Mouse (Mus musculus) intestine, embryonic 15.5 days (tissue): ENCODE results near the gene Tap2. TPM values are rescaled to one million over a fixed set of nuclear protein-coding genes. Genes with fewer than 3 reads are reported as not detected.

ENCODE experiments used
- ATAC-seq: fragments of 200-750 bp; cut with Nextera tagmentation; 2 replicates; pipeline ENCODE4 v1.8.0; 2017; ENCODE audit warnings: moderate TSS enrichment, moderate library complexity
- H3K27ac ChIP-seq: fragments of 300-500 bp; sonication (generic); 2 replicates; pipeline ENCODE4 v1.5.1; 2015; ENCODE audit warnings: mild to moderate bottlenecking, inconsistent platforms
- H3K27me3 ChIP-seq: fragments of 300-500 bp; sonication (generic); replicated peaks from 2 replicates; pipeline ENCODE4 v1.6.1; 2015; ENCODE audit warnings: inconsistent platforms
- H3K36me3 ChIP-seq: fragments of 300-500 bp; sonication (generic); 2 replicates; pipeline ENCODE4 v1.6.1; 2015; ENCODE audit warnings: inconsistent platforms
- H3K4me1 ChIP-seq: fragments of 300-500 bp; sonication (generic); replicated peaks from 2 replicates; pipeline ENCODE4 v1.6.1; 2015; ENCODE audit warnings: inconsistent platforms
- H3K4me2 ChIP-seq: fragments of 300-500 bp; sonication (generic); replicated peaks from 2 replicates; pipeline ENCODE4 v1.6.1; 2015; ENCODE audit warnings: mild to moderate bottlenecking, inconsistent platforms
- H3K4me3 ChIP-seq: fragments of 300-500 bp; sonication (generic); replicated peaks from 2 replicates; pipeline ENCODE4 v1.5.1; 2015; ENCODE audit warnings: inconsistent platforms
- H3K9ac ChIP-seq: fragments of 300-500 bp; sonication (generic); 2 replicates; pipeline ENCODE4 v1.6.1; 2015; ENCODE audit warnings: inconsistent platforms
- H3K9me3 ChIP-seq: fragments of 300-500 bp; sonication (generic); 2 replicates; pipeline ENCODE4 v1.6.1; 2016; ENCODE audit warnings: inconsistent platforms
- WGBS: fragments of 180-500 bp; shearing (Covaris S2); methylation state at CpG from one replicate; pipeline ENCODE4 v1.1.7; 2015; 5-methylcytosine and 5-hydroxymethylcytosine counted together
- polyA plus RNA-seq: library from polyadenylated mRNA; unstranded; fragments of >200 nt; fragmentation: Nextera tagmentation; extraction: Ambion mirVana; gene quantifications from 2 replicates; pipeline ENCODE4 v1.2.1, GENCODE M21; 2015

Gene Tap2
- polyA plus RNA-seq, 1 experiment from 2014 or later = 5.3 TPM

GRCm38 (mm10) chr17:34205746-34206176 lies 2.4 kb downstream of the Tap2 start:
- Histone ChIP-seq H3K4me3 (no peak overlapping the region), H3K4me1 (peaks cover 9% of the 10 kb centered on the region), H3K27me3 (peaks cover 6% of the 10 kb centered on the region; the same call in 1 of the 2 replicates), H3K4me2 (peak overlapping the region; percentile 96; the same call in 1 of the 2 replicates), H3K9ac (0 out of 2 replicates have a peak overlapping the region, but pooled peaks have one; percentile 62), H3K9me3 (no peaks in the 10 kb centered on the region), H3K36me3 (no peaks in the 10 kb centered on the region), H3K27ac (no peak overlapping the region)
- ATAC-seq = 0 out of 2 replicates have a peak, but pooled peaks have one; percentile 24
- WGBS = 25% methylated on average over 9 of the region's 9 CpGs

DNA sequence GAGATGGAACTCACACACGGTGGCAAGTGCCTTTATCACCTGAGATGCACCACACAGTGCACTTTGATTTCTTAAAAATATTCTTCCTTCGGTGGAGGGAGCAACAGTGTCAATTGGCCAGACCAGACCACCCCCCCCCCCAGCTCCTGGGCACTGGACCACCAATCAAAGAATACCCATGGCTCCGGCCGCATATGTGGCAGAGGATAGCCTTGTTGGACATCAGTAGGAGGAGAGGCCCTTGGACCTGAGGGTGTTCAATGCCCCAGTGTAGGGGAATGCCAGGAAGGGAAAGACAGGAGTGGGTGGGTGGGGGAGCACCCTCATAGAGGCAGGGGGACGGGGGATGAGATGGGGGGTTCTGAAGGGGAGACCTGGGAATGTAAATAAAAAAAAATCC lies 3.4 kb downstream of the Tap2 start:
- peaks cover 11% of the 10 kb centered on the region for H3K27me3 ChIP-seq
- H3K4me1 ChIP-seq = peaks cover 9% of the 10 kb centered on the region
- no peak for ATAC-seq
- no peak overlapping the region for H3K9ac ChIP-seq
- no peak overlapping the region for H3K4me3 ChIP-seq
- H3K36me3 ChIP-seq = no peaks in the 10 kb centered on the region
- no peak overlapping the region for H3K27ac ChIP-seq
- H3K9me3 ChIP-seq = no peaks in the 10 kb centered on the region
- WGBS = 87% methylated on average over 5 of the region's 5 CpGs
- no peak overlapping the region for H3K4me2 ChIP-seq

- Histone ChIP-seq H3K27me3 (peaks cover 16% of the 10 kb centered on the region), H3K4me2 (no peak overlapping the region), H3K4me3 (no peak overlapping the region), H3K27ac (no peak overlapping the region), H3K9ac (no peak overlapping the region), H3K4me1 (peaks cover 9% of the 10 kb centered on the region), H3K9me3 (no peaks in the 10 kb centered on the region), H3K36me3 (no peaks in the 10 kb centered on the region)
- no peak for ATAC-seq
- WGBS = 67% methylated on average over 3 of the region's 3 CpGs
Observed at GRCm38 (mm10) chr17:34207456-34207855, 4.1 kb downstream of the Tap2 start.

DNA sequence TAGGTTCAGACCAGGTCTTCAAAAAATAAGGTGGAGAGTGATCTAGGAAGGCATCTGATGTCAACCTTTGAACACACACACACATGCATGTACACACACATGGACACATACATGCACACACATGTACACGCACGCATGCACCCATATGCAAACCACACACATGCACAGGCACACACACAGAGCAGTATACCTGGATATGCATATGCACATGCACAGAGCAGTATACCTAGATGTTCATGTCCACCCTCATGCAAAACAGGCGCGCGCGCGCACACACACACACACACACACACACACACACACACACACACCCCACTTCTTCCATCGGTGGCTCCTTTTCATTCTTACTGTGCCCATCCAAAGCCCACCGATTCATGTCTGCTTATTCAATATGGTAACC lies 4.5 kb downstream of the Tap2 start:
- Histone ChIP-seq H3K27me3 (peaks cover 18% of the 10 kb centered on the region), H3K36me3 (no peaks in the 10 kb centered on the region), H3K9ac (no peak overlapping the region), H3K9me3 (no peaks in the 10 kb centered on the region), H3K27ac (no peak overlapping the region), H3K4me3 (no peak overlapping the region), H3K4me2 (no peak overlapping the region), H3K4me1 (peaks cover 9% of the 10 kb centered on the region)
- WGBS = 94% methylated on average over 9 of the region's 9 CpGs
- ATAC-seq = no peak

DNA sequence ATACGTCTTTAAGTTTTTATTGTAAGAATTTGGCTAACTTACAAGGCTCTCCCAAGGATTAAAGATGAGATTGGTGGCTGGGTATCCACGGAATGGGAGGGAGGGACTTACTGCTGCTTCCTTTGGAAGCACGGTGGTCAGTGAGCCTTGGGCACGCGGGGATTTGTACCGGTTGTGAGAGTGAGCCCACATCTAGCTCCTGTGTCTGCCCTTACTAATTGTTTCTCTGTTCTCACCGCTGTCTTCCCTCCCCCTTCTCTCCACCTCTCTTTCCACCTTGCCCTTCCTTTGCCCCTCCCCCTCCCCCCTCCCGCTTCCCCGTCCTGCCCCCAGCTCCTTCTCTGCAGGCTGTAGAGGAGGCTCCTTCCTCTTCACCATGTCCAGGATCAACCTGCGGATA lies 5.1 kb downstream of the Tap2 start:
- 23% methylated on average over 10 of the region's 10 CpGs for WGBS
- Histone ChIP-seq H3K4me3 (no peak overlapping the region), H3K4me1 (peaks cover 9% of the 10 kb centered on the region), H3K27ac (no peak overlapping the region), H3K9ac (no peak overlapping the region), H3K27me3 (peaks cover 23% of the 10 kb centered on the region), H3K36me3 (no peaks in the 10 kb centered on the region), H3K4me2 (no peak overlapping the region), H3K9me3 (no peaks in the 10 kb centered on the region)
- no peak for ATAC-seq

DNA sequence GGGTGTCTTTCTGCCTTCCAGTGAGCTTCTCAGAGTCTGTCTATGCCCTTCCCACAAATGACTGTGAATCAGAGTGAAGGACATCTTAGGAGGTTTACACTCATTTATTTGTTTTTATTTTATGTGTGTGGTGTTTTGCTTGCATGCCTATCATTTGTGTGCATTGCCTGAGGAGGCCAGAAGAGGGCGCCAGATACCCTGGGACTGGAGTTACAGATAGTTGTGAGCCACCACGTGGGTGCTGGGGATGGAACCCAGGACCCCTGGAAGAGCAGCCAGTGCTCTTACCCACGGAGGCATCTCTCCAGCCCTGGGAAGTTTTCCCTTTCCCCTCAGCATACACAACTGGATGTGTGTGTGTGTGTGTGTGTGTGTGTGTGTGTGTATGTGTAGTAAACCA lies 6.4 kb downstream of the Tap2 start:
- Histone ChIP-seq H3K9ac (no peak overlapping the region), H3K4me2 (no peak overlapping the region), H3K9me3 (no peaks in the 10 kb centered on the region), H3K27ac (no peak overlapping the region), H3K4me3 (no peak overlapping the region), H3K36me3 (no peaks in the 10 kb centered on the region), H3K4me1 (peaks cover 9% of the 10 kb centered on the region), H3K27me3 (peaks cover 31% of the 10 kb centered on the region)
- WGBS = 43% methylated on average over 3 of the region's 3 CpGs
- no peak for ATAC-seq

DNA sequence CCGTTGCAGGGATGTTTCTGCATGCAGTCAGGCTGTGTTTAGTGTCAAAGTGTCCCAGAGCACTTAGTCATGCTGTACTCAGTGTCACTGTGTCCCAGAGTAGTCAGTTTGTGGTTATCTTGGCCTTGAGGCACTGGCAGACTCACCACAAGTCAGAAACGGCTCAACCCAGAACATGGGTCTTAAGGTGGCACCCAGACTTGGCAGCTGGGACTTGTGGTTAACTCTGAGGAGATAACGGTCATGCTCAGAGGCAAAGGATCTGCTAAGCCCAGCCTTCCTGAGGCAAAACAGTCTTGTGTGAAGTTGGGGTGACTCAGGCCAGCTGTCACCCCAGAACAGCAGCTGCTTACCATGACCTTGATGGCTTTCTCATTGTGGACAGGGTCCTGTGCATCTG lies 7.3 kb downstream of the Tap2 start:
- no peak overlapping the region for H3K9ac ChIP-seq
- no peak overlapping the region for H3K27ac ChIP-seq
- H3K9me3 ChIP-seq = no peaks in the 10 kb centered on the region
- WGBS = 65% methylated on average over 3 of the region's 3 CpGs
- H3K27me3 ChIP-seq = peaks cover 33% of the 10 kb centered on the region
- ATAC-seq = no peak
- 0 out of 2 replicates have a peak, but pooled peaks cover under 1% of the 10 kb centered on the region for H3K4me1 ChIP-seq
- no peak overlapping the region for H3K4me2 ChIP-seq
- H3K36me3 ChIP-seq = no peaks in the 10 kb centered on the region
- no peak overlapping the region for H3K4me3 ChIP-seq

GRCm38 (mm10) chr17:34211746-34212365 lies 8.5 kb downstream of the Tap2 start:
- Histone ChIP-seq H3K4me2 (no peak overlapping the region), H3K36me3 (no peaks in the 10 kb centered on the region), H3K9ac (no peak overlapping the region; the same call in 1 of the 2 replicates), H3K27me3 (peaks cover 33% of the 10 kb centered on the region), H3K4me3 (no peak overlapping the region), H3K4me1 (no peaks in the 10 kb centered on the region), H3K9me3 (no peaks in the 10 kb centered on the region), H3K27ac (no peak overlapping the region)
- ATAC-seq = no peak
- WGBS = 21% methylated on average over 23 of the region's 23 CpGs

GRCm38 (mm10) chr17:34213936-34214335 lies 10.6 kb downstream of the Tap2 start:
- H3K36me3 ChIP-seq = no peaks in the 10 kb centered on the region
- 45% methylated on average over 21 of the region's 21 CpGs for WGBS
- H3K27ac ChIP-seq = no peak overlapping the region
- H3K4me2 ChIP-seq = no peak overlapping the region
- no peak for ATAC-seq
- H3K27me3 ChIP-seq = peaks cover 33% of the 10 kb centered on the region
- no peaks in the 10 kb centered on the region for H3K4me1 ChIP-seq
- H3K4me3 ChIP-seq = no peak overlapping the region
- no peak overlapping the region for H3K9ac ChIP-seq
- H3K9me3 ChIP-seq = no peaks in the 10 kb centered on the region

GRCm38 (mm10) chr17:34215176-34215575 lies 11.8 kb downstream of the Tap2 start:
- Histone ChIP-seq H3K27me3 (peaks cover 33% of the 10 kb centered on the region), H3K27ac (no peak overlapping the region), H3K4me2 (no peak overlapping the region), H3K4me3 (no peak overlapping the region), H3K9ac (no peak overlapping the region), H3K36me3 (no peaks in the 10 kb centered on the region), H3K4me1 (no peaks in the 10 kb centered on the region), H3K9me3 (no peaks in the 10 kb centered on the region)
- ATAC-seq = no peak
- 82% methylated on average over 12 of the region's 12 CpGs for WGBS

- H3K36me3 ChIP-seq = no peaks in the 10 kb centered on the region
- H3K9ac ChIP-seq = no peak overlapping the region
- H3K27ac ChIP-seq = no peak overlapping the region
- H3K4me2 ChIP-seq = no peak overlapping the region
- ATAC-seq = no peak
- no peaks in the 10 kb centered on the region for H3K4me1 ChIP-seq
- peaks cover 22% of the 10 kb centered on the region for H3K27me3 ChIP-seq
- H3K4me3 ChIP-seq = no peak overlapping the region
- no peaks in the 10 kb centered on the region for H3K9me3 ChIP-seq
- WGBS = 84% methylated on average over 8 of the region's 8 CpGs
Observed at GRCm38 (mm10) chr17:34217216-34217928, 14.0 kb downstream of the Tap2 start.

DNA sequence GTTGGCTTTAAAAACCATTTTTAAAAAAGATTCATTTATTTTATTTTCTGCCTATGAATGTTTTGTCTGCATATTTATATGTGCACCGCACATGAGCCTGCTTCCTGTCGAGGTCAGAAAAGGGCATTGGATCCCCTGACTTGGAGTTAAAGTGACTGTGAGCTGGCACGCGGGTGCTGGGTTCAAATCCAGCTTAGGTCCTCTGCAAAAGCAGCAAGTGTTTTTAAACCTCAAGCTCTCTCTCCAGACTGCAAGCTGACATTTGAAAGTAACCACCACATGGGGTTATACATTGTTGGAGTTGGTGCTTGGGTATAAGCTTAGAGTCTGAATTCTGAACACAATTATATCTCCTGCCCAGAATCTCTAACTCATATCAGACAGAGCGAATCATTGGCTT lies 14.7 kb downstream of the Tap2 start:
- no peak overlapping the region for H3K4me2 ChIP-seq
- ATAC-seq = no peak
- H3K27ac ChIP-seq = no peak overlapping the region
- H3K27me3 ChIP-seq = peaks cover 19% of the 10 kb centered on the region
- no peaks in the 10 kb centered on the region for H3K4me1 ChIP-seq
- WGBS = 90% methylated on average over 5 of the region's 5 CpGs
- no peak overlapping the region for H3K9ac ChIP-seq
- no peaks in the 10 kb centered on the region for H3K36me3 ChIP-seq
- H3K9me3 ChIP-seq = no peaks in the 10 kb centered on the region
- no peak overlapping the region for H3K4me3 ChIP-seq

DNA sequence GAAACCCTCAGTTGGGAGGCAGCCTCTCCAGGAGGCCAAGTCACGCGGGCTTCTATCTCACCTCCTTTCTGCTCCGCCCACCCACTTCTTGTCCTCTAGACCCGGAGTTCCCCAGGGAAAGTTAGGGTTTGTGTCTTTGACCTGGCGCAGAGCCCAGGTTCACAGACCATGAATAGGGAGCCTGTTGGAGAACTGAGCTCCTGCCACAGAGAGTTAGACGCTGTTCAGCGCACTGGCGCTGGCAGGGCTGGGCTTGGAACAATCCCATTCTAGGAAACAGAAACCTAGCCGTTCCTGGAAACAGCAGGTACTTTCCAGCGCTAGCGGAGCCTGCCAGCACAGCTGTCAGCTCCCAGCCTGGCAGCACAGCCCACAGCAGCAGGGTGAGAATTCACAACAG lies 15.3 kb downstream of the Tap2 start:
- Histone ChIP-seq H3K27me3 (peaks cover 14% of the 10 kb centered on the region), H3K4me3 (no peak overlapping the region), H3K4me1 (no peaks in the 10 kb centered on the region), H3K27ac (no peak overlapping the region), H3K9ac (no peak overlapping the region), H3K4me2 (no peak overlapping the region), H3K36me3 (no peaks in the 10 kb centered on the region), H3K9me3 (no peaks in the 10 kb centered on the region)
- WGBS = 84% methylated on average over 11 of the region's 11 CpGs
- ATAC-seq = no peak
